Mouse (Mus musculus) ES-Bruce4 (cell line): ENCODE data around the gene Gm20683.

Experiments
- CTCF ChIP-seq: IDR thresholded peaks from one replicate; pipeline ENCODE4 v1.8.1; 2011; ENCODE audit warnings: low read depth, low read length
- EP300 ChIP-seq: IDR thresholded peaks from 2 replicates; pipeline ENCODE4 v1.6.1; 2011; ENCODE audit warnings: low read depth, low read length; ENCODE audit not compliant: insufficient read depth
- POLR2A ChIP-seq: IDR thresholded peaks from one replicate; pipeline ENCODE4 v1.8.1; 2011; ENCODE audit warnings: low read length; ENCODE audit not compliant: insufficient read depth

GRCm38 (mm10) chr17:25796211-25796771 lies 45.3 kb downstream of the Gm20683 start:
- TF ChIP-seq CTCF (no peak), POLR2A (no peak), EP300 (no peak)
